Mouse (Mus musculus) kidney, postnatal 25 days (tissue): ENCODE data around the gene Hoxb4.

Experiments
- DNase-seq, 2 experiments: peaks; one replicate each; pipeline ENCODE4 v3.0.0; 2021; ENCODE audit warnings: mixed read lengths in 2 of 2

Gene Hoxb4

DNA sequence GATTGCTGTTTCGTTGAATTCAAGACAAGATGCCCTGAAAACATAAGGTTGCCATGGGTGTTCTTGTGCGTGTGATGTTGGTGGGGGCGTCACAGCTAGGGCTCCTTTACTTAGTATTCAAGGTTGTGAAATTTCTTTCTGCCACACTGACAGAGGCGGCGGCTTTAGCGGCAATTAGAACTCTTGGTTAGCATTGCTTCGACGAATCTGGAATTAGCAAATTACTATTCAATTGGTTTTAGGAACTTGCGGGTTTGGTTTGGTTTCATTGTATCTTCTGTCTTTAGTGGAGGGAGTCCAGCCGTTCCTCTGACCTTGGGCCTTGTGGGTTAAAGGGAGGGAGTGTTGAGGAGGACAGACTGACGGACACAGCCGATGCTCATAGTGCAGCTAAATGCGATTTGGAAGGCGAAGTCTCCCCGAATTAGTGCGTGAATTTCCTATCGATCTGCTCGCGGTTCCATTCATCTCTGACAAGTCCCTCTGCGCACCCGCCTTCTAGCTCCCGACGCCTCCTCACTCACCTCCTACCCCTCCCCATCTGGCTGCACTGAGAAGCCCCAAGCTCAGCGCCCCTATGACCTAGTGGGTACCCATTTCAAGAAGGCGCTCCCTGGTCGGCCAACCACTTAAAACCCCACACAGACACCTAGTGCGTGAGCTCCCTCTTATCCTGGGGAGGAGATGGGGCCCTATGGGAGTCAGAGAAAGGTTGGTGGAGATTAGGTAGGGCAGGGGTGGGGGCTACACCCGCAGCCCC is at the start of gene Hoxb4:
Hoxb4 (plus strand) TSS at position 660 of the 760 bp plus-strand sequence.
- peak in 1 of 2 experiments; percentile 60 for DNase-seq

DNA sequence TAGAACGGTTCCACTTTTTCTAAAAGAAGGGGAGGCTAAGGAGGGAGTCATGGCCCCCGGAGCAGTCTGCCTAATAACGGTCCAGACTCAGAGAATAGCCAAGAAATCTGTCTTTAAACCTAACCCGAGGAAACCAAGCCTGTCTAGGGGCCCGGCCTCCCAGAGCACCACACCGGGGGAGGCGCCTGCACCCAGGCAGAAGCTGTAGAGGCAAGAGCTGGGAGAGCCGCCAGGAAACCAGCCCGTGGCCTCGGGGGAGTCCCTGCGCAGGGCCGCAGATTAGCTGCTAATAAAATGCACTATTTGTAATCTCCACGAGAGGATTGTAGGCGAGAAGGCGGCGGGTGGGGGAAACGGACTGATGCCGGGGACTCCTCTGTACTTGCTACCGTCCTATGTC is 48.2 kb upstream of the Hoxb4 start:
- DNase-seq = peak; percentile 84 to 92

DNA sequence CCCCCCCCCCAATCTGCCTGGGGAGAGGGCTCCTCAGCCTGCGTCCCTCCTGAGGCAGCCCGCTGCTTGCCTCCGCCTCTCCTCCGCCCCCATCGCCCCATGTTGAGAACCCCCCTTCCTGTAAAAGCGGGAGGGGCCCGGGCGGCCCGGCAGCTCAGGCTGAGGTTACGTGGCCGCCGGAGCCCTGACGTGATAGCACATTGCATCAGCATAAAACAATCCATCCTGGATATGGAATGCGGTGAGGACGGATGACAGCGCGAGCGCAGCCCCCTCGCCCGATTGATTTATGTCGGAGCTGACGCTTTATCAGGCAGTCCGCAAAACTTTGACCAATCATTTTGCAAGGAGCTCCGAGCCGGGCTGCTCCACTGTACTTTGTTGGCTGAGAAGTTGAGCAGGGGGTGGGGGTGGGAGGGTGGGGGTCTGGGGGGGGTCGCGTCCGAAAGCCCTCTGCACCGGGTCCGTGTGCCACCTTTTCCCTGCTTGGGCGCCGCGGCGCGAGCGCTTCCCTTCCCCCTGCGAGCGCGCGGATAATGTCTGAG is 47.0 kb upstream of the Hoxb4 start, which contains the start of gene Hoxb9:
Hoxb9 (plus strand) TSS at position 462 of the 545 bp plus-strand sequence.
- peak; percentile 72 to 88 for DNase-seq

DNA sequence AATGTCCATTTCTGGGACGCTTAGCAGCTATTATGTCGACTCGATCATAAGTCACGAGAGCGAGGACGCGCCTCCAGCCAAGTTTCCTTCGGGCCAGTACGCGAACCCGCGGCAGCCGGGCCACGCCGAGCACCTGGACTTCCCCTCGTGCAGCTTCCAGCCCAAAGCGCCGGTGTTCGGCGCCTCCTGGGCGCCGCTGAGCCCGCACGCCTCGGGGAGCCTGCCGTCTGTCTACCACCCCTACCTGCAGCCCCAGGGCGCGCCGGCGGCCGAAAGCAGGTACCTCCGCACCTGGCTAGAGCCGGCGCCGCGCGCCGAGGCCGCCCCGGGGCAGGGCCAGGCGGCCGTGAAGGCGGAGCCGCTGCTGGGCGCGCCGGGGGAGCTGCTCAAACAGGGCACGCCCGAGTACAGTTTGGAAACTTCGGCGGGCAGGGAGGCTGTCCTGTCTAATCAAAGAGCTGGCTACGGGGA is 46.5 kb upstream of the Hoxb4 start:
- peak; percentile 80 to 91 for DNase-seq

DNA sequence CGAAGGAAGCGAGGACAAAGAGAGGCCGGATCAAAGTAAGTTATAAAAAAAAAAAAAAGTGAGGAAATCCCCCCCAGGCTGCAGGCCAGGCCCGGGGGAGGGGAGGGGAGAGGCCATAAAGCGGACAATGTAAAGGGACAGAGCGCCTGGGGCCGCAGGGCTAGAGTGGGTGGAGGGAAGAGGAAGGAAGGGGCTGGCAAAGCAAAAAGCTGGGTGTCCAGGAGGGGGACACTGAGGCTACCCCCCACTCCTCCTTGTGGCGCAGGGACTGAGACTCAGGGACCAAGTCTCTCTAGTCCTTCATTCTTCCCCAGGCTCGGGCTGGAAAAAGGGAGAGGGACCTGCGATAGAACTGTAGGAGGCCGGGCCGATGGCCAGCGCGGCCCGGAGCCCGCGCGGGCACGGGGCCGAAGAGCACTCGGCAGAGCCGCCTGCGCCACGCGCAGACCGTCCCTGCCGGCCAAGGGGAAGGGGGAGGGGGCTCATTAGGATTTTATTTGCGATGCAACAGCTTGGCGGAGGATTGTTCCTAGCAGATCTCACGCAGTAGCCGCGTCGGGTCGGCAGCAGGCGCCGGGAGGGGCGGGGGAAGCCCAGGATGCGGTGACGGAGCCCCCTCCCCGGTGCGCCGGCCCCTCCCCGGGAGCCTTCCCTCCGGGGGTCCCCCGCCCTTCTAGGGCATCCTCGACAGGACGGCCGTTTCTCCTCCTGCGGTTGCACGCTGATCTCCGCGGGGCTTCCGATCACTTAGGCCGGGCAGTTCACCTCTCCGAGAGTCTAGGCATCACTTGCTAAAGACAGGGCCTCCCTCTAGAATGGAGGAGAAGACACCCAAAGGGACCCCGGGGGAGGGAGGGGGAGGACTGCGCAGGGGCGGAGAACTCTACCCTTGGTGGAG is 45.8 kb upstream of the Hoxb4 start:
- DNase-seq = peak in 1 of 2 experiments; percentile 75

DNA sequence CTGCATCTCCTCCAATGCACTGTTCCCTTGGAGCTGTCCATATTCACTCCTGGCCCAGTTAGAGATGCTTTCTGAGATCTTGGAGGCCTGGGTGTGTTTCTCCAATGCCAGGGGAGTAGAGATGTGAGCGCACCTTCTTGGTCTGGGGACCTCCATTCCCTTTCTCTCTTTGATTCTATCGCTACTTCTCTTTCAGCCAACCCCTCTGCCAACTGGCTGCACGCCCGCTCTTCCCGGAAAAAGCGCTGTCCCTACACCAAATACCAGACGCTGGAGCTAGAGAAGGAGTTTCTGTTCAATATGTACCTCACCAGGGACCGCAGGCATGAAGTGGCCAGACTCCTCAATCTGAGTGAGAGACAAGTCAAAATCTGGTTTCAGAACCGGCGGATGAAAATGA is 43.6 kb upstream of the Hoxb4 start:
- no peak for DNase-seq

DNA sequence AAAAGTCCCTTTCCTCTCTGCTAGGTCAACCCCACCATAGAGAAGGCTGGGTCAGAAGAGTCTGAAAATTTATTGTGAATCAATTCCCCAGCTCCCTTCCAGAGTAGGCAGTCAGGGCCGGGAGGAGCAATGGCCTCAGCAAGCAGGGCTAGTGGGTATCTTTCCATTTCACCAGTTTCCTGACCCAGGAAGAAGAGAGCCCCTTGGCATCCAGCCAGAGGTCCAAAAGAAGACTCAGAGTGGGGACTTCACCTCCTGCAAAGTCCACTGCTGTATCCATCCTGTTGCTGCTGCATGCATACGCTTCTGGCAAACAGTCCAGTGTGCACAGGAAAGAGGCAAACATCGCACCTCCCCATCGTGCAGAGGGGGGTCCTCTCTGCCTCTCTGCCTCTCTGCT is 42.2 kb upstream of the Hoxb4 start:
- DNase-seq = peak; percentile 79 to 82

DNA sequence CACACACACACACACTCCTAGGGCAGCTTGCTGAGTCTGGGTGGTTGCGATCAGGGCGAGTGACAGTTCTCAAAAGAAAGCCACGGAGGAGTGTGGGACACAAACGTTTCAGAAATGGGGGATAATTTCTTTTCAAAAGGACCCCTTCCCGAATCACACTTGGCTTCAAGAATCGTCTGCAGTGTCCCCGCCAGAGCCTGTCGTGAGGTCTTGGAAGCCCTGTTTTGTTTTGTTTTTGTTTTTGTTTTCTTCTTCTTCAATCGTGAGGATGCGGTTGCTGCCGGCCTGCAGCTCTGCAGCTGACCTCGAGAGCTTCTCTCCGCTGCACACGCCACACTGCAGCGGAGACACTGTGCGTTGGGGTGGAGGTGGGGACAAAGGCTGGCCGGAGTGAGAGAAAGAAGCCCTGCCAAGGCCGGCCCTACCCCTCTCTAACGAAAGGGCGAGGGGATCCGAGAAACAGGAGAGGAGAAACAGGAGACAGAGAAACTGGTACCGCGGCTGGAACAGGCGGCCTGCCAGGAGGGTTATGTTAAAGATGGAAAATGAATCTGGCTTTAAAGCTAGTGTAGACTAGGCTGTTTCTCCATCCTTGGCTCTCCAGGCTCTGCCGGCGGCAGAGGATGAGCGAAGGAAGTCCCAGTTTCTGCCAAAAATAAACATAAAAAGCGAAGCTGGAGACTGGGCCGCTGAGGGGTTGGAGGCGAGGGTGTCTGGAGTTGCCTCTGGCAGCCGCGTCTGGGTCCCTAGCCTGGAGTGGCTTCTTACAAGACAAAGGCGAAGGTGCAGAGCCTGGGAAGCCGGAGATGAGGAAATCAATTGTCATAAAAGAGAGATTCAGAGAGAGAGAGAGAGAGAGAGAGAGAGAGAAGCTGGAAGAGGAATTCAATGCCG is 40.7 kb upstream of the Hoxb4 start:
- peak in 1 of 2 experiments; percentile 63 for DNase-seq

DNA sequence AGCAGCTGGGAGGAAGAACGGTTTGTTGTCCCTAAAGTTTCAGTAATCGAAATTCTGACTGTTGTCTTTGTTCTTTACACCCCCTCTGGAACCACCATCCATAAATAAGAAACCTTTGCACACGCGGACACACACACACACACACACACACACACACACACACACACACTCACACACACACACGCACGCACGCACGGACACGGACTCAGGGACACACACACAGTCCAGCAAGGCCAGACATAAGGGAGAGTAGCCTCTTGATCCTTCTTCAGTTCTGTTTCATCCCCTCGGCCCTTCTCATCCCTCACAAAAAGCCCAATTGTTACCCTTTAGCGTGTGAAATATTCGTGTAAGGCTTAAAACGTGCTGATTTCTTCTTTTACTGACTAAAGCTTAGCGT is 39.7 kb upstream of the Hoxb4 start:
- DNase-seq = no peak

DNA sequence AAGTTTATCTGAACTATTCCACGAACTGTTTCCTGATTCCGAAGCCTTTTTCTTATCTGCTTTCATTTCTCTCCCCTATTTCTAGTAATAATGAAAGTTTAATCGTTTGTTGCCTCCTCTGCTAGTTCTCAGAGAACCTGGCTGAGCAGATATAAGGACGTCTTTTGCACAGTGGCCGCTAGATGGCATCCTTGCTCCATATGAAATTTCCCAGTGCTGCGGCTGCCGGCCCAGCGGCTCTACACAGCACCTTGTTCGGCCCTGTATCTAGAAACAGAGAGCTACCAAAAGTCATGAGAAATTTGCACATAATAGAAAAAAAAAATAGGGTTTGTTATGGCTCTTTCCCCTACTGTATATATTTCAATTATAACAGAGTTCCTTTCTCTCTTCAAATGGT is 39.3 kb upstream of the Hoxb4 start:
- peak; percentile 91 to 92 for DNase-seq

DNA sequence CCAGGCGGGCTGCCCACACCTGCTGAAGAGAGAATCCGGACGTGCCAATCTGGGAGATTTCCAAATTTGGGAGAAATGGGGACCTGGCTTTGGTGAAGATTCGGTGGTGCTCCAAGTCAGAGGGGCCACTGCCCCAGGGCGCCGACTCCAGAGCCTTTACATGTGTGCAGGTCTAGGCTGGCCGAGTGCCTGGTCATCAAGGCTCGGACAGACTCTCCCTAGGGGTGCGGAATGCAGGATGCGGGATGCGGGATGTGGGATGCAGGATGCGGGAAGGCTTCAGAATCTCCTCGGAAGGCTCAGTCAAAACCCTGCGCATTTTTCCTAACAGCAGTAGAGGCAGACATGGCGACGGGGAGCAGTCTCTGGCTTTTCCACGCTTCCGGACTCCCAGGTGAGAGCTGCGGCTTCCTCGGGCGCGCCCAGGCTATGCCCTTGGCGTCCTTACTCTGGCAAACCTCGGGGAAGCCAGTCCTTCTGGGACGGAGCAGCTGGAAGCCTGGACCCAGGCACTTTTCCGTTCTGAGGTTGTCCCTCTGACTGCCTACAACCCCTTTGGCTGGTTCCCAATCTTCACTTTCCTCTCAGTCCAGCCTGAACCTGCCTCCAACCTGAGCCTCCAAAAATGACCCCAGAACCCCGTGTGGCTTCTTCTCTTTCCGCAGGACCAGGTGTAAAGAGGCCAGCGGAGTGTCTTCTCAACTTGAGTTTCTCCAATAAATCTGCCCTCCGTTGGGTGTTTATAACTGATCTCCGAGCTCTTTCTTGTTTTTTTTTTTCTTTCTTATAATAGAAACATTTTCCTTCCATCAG is 38.4 kb upstream of the Hoxb4 start:
- DNase-seq = peak; percentile 64 to 77

DNA sequence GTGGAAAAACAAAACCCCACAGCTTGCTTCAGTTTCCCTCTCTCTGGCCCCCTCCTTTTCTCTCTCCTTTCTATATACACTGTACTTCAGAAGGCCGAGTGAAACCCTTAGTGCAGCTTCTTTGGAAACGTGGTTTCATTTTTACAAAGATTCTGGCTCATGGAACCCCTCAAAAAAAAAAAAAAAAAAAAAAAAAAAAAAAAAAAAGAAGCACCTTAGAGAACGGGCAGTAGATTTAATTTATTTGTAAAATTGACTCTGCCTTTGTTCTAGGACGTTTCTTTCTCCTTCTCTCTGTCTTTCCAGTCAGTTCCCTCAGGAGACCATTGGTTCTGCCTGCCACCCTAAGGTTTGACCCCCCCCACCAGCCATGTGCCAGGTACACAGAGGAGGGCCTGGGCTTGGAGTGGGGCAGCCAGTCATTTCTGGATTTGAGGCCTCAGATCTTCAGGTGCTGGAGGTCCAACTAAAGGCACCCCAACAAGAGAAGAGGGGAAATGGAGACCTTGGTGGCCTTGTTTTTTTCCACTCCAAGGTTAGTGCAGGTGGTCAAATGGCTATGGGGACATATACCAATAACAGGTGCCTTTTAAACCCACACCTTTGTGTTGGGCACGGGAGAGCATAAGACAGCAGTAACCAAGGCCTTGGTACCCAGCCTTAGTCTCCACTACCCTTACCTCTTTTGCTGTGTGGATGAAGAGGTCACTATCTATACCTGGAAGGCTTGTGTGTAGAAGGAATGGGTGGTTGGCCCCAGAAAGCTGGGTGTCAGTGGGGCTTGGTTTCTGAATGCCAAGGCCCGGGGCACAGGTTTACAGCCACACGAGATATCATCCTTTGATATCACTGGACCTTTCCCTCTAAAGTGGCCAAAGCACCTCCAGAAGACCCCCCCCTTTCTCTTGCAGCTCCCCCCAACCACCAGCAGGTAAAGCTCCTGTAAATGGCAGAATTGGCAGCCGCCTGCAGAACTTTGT is 37.4 kb upstream of the Hoxb4 start:
- DNase-seq = peak; percentile 71 to 87

DNA sequence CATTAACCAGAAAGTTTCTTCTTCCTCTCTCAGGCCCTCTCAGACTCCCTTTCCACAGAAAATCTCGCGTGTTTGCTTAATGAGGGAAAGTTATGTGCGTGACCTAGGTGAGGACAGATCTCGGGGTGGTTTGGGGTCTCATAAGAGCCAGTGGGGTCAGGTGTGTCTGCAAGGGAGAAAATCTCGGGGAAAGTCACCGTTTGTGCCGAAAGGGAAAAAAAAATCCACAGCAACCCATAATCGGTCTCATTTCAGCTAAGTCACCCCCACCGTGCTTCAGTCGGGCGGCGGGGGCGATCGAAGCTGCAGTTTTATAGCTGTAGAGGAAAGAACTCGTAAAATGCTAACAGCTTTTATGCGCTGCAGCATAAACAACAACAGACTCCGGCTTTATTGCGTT is 36.7 kb upstream of the Hoxb4 start:
- DNase-seq = peak; percentile 38 to 67

DNA sequence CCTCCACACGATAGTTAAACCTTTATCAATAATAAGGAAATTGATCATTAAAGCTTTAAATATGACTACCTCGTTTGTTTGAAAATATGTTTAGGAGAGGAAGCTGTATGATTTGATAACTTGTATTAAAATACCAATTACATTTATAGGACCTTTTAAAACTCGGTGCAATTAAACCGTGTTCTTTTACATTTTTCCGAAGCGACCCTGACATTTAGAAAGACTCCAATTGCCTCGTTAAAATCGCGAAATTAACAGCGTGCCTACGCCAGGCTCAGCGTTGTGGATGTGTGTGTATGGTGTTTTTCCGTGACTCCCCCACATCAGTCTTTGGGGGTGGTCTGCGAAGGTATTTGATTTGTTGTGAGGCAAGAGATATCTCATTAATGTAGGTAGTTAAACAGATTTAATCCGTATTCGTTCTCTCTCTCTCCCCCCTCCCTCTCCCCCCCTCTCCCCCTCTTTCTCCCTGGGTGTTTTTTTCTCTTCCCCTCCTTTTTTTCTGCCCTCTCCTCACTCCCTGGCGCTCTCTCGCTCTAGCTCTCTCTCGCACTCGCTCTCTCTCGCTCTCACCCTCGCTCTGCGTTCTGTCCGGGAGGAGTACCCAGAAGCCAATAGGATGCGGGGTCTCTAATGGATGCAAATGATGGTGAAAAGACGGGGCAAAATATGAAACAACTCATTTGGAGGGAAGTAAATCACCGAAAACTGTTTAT is 36.1 kb upstream of the Hoxb4 start, which contains the start of gene Hoxb8:
Hoxb8 (plus strand) TSS at position 51 of the 716 bp plus-strand sequence.
- DNase-seq = peak; percentile 55 to 79

DNA sequence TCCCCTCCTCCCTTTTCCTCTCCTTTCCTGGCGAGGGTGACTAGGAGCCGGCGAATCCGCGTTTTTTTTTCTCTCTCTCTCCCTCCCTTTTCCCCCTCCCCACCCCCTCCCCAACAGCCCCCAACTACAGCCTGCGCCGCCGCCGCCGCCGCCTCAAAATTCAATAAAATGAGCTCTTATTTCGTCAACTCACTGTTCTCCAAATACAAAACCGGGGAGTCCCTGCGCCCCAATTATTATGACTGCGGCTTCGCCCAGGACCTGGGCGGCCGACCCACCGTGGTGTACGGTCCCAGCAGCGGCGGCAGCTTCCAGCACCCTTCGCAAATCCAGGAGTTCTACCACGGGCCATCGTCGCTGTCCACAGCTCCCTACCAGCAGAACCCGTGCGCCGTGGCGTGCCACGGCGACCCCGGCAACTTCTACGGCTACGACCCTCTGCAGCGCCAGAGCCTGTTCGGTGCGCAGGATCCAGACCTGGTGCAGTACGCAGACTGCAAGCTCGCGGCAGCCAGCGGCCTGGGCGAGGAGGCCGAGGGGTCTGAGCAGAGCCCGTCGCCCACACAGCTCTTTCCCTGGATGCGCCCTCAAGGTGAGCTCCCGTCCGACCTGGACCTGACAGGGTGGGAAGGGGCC is 35.2 kb upstream of the Hoxb4 start:
- peak; percentile 27 to 74 for DNase-seq

DNA sequence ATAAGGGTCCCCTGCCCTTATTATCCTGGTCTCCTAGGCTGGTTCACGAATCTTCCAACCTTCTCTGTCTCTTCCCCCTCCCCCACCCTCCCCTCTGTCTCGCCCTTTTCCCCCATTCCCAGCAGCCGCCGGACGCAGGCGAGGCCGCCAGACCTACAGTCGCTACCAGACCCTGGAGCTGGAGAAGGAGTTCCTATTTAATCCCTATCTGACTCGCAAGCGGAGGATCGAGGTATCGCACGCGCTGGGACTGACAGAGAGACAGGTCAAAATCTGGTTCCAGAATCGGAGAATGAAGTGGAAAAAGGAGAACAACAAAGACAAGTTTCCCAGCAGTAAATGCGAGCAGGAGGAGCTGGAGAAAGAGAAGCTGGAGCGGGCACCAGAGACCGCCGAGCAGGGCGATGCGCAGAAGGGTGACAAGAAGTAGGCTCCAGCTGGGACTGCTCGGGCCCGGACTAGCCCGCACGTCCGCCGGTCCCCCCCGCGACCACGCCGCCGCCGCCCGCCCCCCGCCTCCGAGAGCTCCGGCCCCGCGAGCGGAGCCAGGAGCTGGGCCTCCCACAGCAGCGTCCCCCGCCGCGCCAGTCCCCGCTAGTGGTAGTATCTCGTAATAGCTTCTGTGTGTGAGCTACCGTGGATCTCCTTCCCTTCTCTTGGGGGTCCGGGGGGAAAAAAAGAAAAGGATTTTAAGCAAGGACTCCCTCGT is 33.9 kb upstream of the Hoxb4 start:
- peak; percentile 67 to 79 for DNase-seq

DNA sequence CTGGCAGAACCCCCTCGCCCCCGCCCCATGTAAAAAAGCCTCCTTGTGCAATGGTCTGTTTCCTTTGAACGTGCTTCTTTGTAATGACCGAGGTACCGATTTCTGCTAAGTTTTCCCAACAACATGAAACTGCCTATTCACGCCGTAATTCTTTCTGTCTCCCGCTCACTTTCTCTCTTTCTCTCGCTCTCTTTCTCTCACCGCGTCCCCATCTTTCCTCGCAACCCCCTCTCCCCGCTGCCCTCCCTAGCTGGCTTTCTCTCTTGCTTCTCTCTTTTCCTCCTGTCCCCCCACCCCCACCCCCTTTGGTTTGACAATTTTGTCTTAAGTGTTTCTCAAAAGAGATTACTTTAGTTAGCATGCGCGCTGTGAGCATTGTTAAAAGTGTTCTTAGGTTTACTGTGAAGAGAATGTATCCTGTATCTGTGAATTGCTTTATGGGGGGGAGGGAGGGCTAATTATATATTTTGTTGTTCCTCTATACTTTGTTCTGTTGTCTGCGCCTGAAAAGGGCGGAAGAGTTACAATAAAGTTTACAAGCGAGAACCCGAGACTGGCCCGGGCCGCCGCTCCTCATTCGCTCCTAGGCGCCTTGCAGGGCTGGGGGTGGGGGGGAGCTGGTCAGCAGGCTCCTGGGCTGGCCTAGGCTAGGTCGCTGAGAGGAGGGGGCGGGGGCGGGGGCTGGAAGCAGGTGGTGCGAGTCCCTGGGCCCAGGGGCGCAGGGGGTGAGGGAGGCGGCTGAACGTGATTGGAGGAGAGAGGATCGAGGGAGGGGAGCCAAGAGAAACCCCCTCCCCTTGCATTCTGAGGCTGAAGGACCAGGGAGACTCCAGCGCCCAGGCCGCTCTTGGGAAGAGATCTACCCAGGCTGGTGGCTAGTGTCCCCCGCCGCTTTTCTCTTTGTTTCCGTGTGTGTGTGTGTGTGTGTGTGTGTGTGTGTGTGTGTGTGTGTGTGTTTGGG is 33.0 kb upstream of the Hoxb4 start:
- peak; percentile 80 to 93 for DNase-seq
